Mouse (Mus musculus): ENCODE results near the gene Ift140.

Gene Ift140

DNA sequence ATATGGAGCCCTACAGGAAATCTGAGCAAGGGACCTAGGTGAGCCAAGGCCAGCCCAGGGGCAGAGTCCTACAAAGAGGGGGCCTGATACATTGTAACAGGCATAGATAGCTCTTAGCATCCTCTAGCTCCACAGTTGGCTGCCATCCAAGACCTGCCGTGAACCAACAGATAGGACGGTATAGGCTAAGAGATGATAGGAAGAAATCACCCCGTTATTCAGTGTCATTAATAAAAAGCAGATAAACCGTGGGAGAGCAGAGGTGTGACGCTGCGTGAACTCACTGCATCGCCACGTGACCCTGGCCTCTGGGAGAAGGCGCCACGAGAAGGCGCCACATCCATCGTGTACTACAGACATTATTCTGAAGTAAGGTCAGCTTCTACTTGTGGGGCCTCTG lies 48.0 kb downstream of the Ift140 start:
- TF ChIP-seq POU5F1 (IDR thresholded peaks at IDR 0.05; ENCODE audit: borderline replicate concordance, low read length), result no peak
- no peak for TF ChIP-seq CTCF (conservative IDR thresholded peaks at IDR 0.05; ENCODE audit: low read length)
- no peak for TF ChIP-seq NANOG (IDR thresholded peaks at IDR 0.05; ENCODE audit: borderline replicate concordance, low read length)
- peaks cover 21% of the 10 kb centered on the region for H3K36me3 ChIP-seq (ENCODE audit: insufficient read depth, low read length)
- no peak overlapping the region for H3K4me3 ChIP-seq (replicated peaks; ENCODE audit: low read length)
- peaks cover 3% of the 10 kb centered on the region; the same call in 1 of the 2 replicates for H3K4me1 ChIP-seq (replicated peaks; ENCODE audit: low read depth, low read length)
- H3K27me3 ChIP-seq (ENCODE audit: insufficient read depth, low read length), result no peaks in the 10 kb centered on the region
- H3K9me3 ChIP-seq (ENCODE audit: low read length), result no peaks in the 10 kb centered on the region

DNA sequence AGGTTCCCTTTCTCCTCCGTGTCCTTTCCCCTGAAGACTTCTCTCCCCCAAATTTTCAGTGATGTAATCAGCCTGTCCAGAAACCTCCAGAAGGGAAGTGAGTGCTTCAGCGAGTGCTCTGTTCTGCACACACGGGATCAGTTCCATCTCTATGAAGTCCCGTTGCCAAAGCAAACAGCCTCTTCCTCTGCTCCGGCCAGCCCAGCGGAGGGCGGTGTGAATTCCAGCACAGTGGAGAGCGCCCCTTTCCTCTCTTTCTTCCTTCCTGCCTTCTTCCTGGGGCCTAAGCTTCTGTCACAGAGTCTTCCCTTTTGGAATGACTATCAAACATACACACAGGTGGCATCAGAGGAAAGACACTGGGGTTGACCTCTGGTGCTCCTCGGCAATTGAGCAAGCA lies 48.5 kb downstream of the Ift140 start:
- peaks cover under 1% of the 10 kb centered on the region; the same call in 1 of the 2 replicates for H3K4me1 ChIP-seq (replicated peaks; ENCODE audit: low read depth, low read length)
- no peak for TF ChIP-seq CTCF (conservative IDR thresholded peaks at IDR 0.05; ENCODE audit: low read length)
- no peak for TF ChIP-seq NANOG (IDR thresholded peaks at IDR 0.05; ENCODE audit: borderline replicate concordance, low read length)
- no peak for TF ChIP-seq POU5F1 (IDR thresholded peaks at IDR 0.05; ENCODE audit: borderline replicate concordance, low read length)
- H3K27me3 ChIP-seq (ENCODE audit: insufficient read depth, low read length), result no peaks in the 10 kb centered on the region
- no peak overlapping the region for H3K4me3 ChIP-seq (replicated peaks; ENCODE audit: low read length)
- H3K9me3 ChIP-seq (ENCODE audit: low read length), result no peaks in the 10 kb centered on the region
- H3K36me3 ChIP-seq (ENCODE audit: insufficient read depth, low read length), result peaks cover 21% of the 10 kb centered on the region

DNA sequence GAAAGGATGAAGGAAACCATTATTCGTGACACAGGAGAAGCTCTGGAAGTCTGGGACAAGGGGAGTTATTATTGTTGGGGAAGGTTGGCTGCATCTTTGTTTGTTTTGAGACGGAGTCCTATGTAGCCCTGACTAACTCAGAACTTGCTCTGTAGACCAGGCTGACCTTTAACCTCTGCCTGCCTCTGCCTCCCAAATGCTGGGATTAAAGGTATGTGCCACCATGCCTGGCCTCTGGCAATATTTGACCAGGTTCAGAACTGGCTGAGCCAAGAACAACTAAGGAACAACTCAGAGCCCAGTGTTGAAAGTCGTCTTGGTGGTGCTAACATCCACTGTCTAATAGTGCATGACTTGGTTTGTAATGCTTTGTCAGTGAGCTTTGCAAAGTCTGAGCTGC lies 49.3 kb downstream of the Ift140 start:
- peaks cover 19% of the 10 kb centered on the region for H3K36me3 ChIP-seq (ENCODE audit: insufficient read depth, low read length)
- TF ChIP-seq CTCF (conservative IDR thresholded peaks at IDR 0.05; ENCODE audit: low read length), result no peak
- TF ChIP-seq NANOG (IDR thresholded peaks at IDR 0.05; ENCODE audit: borderline replicate concordance, low read length), result no peak
- TF ChIP-seq POU5F1 (IDR thresholded peaks at IDR 0.05; ENCODE audit: borderline replicate concordance, low read length), result no peak
- H3K4me1 ChIP-seq (replicated peaks; ENCODE audit: low read depth, low read length), result no peaks in the 10 kb centered on the region
- H3K27me3 ChIP-seq (ENCODE audit: insufficient read depth, low read length), result no peaks in the 10 kb centered on the region
- no peaks in the 10 kb centered on the region for H3K9me3 ChIP-seq (ENCODE audit: low read length)
- H3K4me3 ChIP-seq (replicated peaks; ENCODE audit: low read length), result no peak overlapping the region

DNA sequence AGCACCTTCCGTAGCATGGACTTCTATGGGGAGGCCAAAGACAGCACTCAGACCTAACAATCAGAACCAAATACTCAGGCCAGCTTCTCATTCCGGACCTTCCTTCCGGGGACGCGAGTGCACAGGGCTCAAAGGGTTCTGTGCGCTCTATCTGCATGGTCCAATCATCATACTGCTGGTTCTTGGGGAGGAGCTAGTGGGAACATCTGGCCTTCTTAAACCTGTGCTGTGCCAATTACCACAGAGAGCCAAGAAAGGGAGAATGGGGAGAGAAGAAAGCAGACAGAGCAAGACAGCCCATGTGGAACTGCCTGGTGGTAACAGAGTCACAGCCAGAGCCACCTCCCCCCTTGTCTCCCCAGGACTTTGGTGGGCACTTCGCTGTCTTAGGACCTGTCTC lies 50.7 kb downstream of the Ift140 start:
- TF ChIP-seq CTCF (conservative IDR thresholded peaks at IDR 0.05; ENCODE audit: low read length) (no peak), NANOG (IDR thresholded peaks at IDR 0.05; ENCODE audit: borderline replicate concordance, low read length) (no peak), POU5F1 (IDR thresholded peaks at IDR 0.05; ENCODE audit: borderline replicate concordance, low read length) (no peak)
- Histone ChIP-seq H3K27me3 (ENCODE audit: insufficient read depth, low read length) (no peaks in the 10 kb centered on the region), H3K36me3 (ENCODE audit: insufficient read depth, low read length) (peaks cover 21% of the 10 kb centered on the region), H3K4me1 (replicated peaks; ENCODE audit: low read depth, low read length) (no peaks in the 10 kb centered on the region), H3K9me3 (ENCODE audit: low read length) (no peaks in the 10 kb centered on the region), H3K4me3 (replicated peaks; ENCODE audit: low read length) (no peak overlapping the region)

GRCm38 (mm10) chr17:25067442-25067851 lies 51.6 kb downstream of the Ift140 start:
- Histone ChIP-seq H3K36me3 (ENCODE audit: insufficient read depth, low read length) (peaks cover 17% of the 10 kb centered on the region), H3K4me3 (replicated peaks; ENCODE audit: low read length) (no peak overlapping the region), H3K9me3 (ENCODE audit: low read length) (no peaks in the 10 kb centered on the region), H3K27me3 (ENCODE audit: insufficient read depth, low read length) (no peaks in the 10 kb centered on the region), H3K4me1 (replicated peaks; ENCODE audit: low read depth, low read length) (no peaks in the 10 kb centered on the region)
- no peak for TF ChIP-seq NANOG (IDR thresholded peaks at IDR 0.05; ENCODE audit: borderline replicate concordance, low read length)
- TF ChIP-seq CTCF (conservative IDR thresholded peaks at IDR 0.05; ENCODE audit: low read length), result no peak

DNA sequence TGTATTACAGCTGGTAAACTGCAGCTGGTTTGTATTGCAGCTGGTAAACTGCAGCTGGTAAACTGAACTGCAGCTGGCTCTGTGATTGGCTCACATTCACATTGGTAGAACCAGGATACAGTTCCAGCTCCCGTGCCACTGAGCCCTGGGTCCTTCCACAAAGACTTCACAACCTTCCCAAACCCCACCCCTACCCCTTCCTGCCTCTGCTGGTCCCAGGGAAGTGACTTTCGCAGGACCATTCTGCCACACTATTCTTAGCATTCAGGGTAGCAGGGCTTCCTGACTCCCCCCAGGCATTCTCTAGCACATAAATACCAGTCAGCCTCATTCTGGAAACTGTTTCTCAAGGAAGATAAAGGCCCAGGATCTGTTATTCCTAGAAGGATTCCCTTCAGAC lies 52.8 kb downstream of the Ift140 start:
- no peak overlapping the region for H3K4me3 ChIP-seq (replicated peaks; ENCODE audit: low read length)
- H3K9me3 ChIP-seq (ENCODE audit: low read length), result no peaks in the 10 kb centered on the region
- no peaks in the 10 kb centered on the region for H3K27me3 ChIP-seq (ENCODE audit: insufficient read depth, low read length)
- H3K36me3 ChIP-seq (ENCODE audit: insufficient read depth, low read length), result peaks cover 17% of the 10 kb centered on the region
- no peaks in the 10 kb centered on the region for H3K4me1 ChIP-seq (replicated peaks; ENCODE audit: low read depth, low read length)
- TF ChIP-seq CTCF (conservative IDR thresholded peaks at IDR 0.05; ENCODE audit: low read length) (no peak), NANOG (IDR thresholded peaks at IDR 0.05; ENCODE audit: borderline replicate concordance, low read length) (no peak), POU5F1 (IDR thresholded peaks at IDR 0.05; ENCODE audit: borderline replicate concordance, low read length) (no peak)

DNA sequence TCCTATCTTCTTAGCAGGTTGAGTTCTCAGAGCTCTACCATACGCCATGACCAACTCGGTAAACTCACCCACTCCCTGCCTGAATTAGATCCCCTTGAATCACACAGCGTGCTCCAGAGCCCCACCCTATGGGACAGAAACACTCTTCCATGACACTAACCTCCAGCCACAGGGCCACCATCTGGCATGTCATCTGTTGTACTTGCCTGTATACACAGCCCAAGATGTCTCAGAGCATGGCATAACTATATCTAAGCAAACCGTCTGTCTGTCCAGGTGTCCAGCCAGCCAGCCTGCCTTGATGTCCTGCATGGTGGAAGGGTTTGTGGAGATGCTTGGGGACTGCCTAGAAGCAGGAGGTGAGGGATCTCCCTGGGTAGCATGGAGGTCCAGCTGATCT lies 61.0 kb downstream of the Ift140 start:
- TF ChIP-seq CTCF (conservative IDR thresholded peaks at IDR 0.05; ENCODE audit: low read length) (no peak), NANOG (IDR thresholded peaks at IDR 0.05; ENCODE audit: borderline replicate concordance, low read length) (no peak), POU5F1 (IDR thresholded peaks at IDR 0.05; ENCODE audit: borderline replicate concordance, low read length) (no peak)
- Histone ChIP-seq H3K4me3 (replicated peaks; ENCODE audit: low read length) (no peak overlapping the region), H3K36me3 (ENCODE audit: insufficient read depth, low read length) (peaks cover 15% of the 10 kb centered on the region), H3K9me3 (ENCODE audit: low read length) (no peaks in the 10 kb centered on the region), H3K4me1 (replicated peaks; ENCODE audit: low read depth, low read length) (peaks cover 12% of the 10 kb centered on the region), H3K27me3 (ENCODE audit: insufficient read depth, low read length) (no peaks in the 10 kb centered on the region)

GRCm38 (mm10) chr17:25077771-25078372 lies 62.0 kb downstream of the Ift140 start:
- Histone ChIP-seq H3K9me3 (ENCODE audit: low read length) (no peaks in the 10 kb centered on the region), H3K4me3 (replicated peaks; ENCODE audit: low read length) (no peak overlapping the region)

DNA sequence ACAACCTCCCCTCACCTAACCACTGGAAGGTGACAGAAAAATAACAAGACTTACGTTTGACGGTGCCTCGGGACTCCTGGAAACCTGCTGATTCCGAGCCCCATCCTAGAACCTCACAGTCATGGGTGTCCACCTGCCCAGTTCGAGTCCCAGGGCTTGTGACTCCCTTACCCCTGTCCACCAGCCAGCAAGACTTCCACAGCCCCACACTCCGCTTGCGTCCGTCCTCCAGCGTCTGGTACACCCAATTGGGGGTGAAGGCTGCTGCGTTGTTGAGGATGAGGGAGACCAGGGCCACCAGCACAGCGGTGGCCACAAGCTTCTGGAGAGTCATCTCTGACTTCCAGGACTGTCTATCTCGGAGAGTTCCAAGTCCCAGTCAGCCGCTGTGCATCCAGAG lies 64.3 kb downstream of the Ift140 start:
- Histone ChIP-seq H3K36me3 (ENCODE audit: insufficient read depth, low read length) (peaks cover 15% of the 10 kb centered on the region), H3K4me1 (replicated peaks; ENCODE audit: low read depth, low read length) (peaks cover 15% of the 10 kb centered on the region), H3K4me3 (replicated peaks; ENCODE audit: low read length) (no peak overlapping the region), H3K27me3 (ENCODE audit: insufficient read depth, low read length) (no peaks in the 10 kb centered on the region), H3K9me3 (ENCODE audit: low read length) (no peaks in the 10 kb centered on the region)
- TF ChIP-seq CTCF (conservative IDR thresholded peaks at IDR 0.05; ENCODE audit: low read length) (no peak), NANOG (IDR thresholded peaks at IDR 0.05; ENCODE audit: borderline replicate concordance, low read length) (no peak), POU5F1 (IDR thresholded peaks at IDR 0.05; ENCODE audit: borderline replicate concordance, low read length) (no peak)

More at GRCm38 (mm10) chr17:25077771-25078372, 62.0 kb downstream of the Ift140 start:
- peaks cover 15% of the 10 kb centered on the region for H3K36me3 ChIP-seq (ENCODE audit: insufficient read depth, low read length)
- peaks cover 15% of the 10 kb centered on the region for H3K4me1 ChIP-seq (replicated peaks; ENCODE audit: low read depth, low read length)
- no peaks in the 10 kb centered on the region for H3K27me3 ChIP-seq (ENCODE audit: insufficient read depth, low read length)
- TF ChIP-seq POU5F1 (IDR thresholded peaks at IDR 0.05; ENCODE audit: borderline replicate concordance, low read length) (no peak), CTCF (conservative IDR thresholded peaks at IDR 0.05; ENCODE audit: low read length) (no peak), NANOG (IDR thresholded peaks at IDR 0.05; ENCODE audit: borderline replicate concordance, low read length) (no peak)
